Mouse (Mus musculus): ENCODE measurements at regions not wholly inside any gene's neighbourhood (a gene's known extent, or its start where the extent isn't known, plus 50 kb on each side); places are given as distances from the start of the nearest gene placed in this dataset.

- TF ChIP-seq CTCF (conservative IDR thresholded peaks at IDR 0.05; ENCODE audit: insufficient read depth, insufficient read length, low read depth, low read length) (no peak), POLR2A (IDR thresholded peaks at IDR 0.05; ENCODE audit: low read depth, low read length) (no peak)
These were observed 372.7 kb downstream of the Agtpbp1 start for GRCm38 (mm10) chr13:59212296-59212701.

Measured in kidney, adult 2 months (tissue).